Mouse (Mus musculus): Measurements from ENCODE around the gene Dapk3. TPM values are rescaled to one million over a fixed set of nuclear protein-coding genes. Genes with fewer than 3 reads are reported as not detected.
"Not testable (repeated sequence)": the region's sequence is repeated elsewhere in the genome, so short reads cannot be mapped to it uniquely, and the experiment has no call there.

The Dapk3 gene
- polyA plus RNA-seq, 1 experiment from 2014 or later = 65.4 TPM

DNA sequence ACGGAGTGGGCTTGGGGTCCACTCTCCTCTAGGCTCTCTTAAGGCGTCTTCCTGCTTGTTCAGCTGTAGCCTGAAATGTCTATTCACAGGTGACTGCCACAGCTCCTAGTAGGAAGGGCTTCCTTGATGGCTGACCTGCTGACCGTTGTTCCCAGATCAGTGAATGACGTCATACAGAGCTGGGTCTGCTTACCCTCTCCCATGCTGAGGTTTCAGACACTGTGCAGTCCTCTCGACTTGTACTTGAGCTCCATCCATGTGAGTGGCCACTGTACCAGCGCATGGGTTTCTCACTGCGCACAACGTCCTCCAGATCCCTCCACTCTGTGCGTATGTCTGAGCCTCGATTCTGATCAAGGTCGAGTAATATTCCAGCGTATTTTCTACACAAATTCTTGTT lies 30.2 kb upstream of the Dapk3 start:
- Histone ChIP-seq H3K4me1 (peaks cover 7% of the 10 kb centered on the region; the same call in 1 of the 2 replicates), H3K9me3 (no peaks in the 10 kb centered on the region), H3K4me3 (replicated peaks) (no peak overlapping the region), H3K9ac (no peak overlapping the region), H3K27me3 (replicated peaks) (no peaks in the 10 kb centered on the region), H3K36me3 (peaks cover 81% of the 10 kb centered on the region), H3K4me2 (no peak overlapping the region), H3K27ac (peak overlapping the region; percentile 59)
- ATAC-seq (ENCODE audit: insufficient read depth, low FRiP score, low read depth) = no peak
- WGBS = 69% methylated on average over 12 of the region's 12 CpGs

DNA sequence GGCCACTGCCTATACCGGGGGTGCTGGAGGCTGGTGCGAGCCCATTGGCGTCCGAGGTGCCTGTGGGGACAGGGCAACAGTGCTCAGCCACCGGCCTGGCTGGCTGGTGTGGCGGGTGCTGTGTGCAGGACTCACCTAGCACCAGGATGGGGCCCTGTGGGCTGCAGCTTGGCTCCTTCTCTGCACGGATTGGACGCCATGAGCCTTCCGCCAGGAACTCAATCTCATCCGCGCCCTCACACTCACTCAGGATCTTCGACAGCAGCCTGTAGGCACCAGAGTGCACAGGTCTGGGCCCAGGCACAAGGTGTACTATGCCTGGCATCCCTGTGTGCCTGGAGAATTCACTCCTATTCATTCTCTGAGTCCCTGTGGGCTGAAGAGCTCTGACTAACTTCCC lies 28.5 kb upstream of the Dapk3 start:
- Histone ChIP-seq H3K4me1 (peaks cover 7% of the 10 kb centered on the region; the same call in 1 of the 2 replicates), H3K9ac (no peak overlapping the region), H3K27ac (peak overlapping the region; percentile 63; the same call in 1 of the 2 replicates), H3K9me3 (no peaks in the 10 kb centered on the region), H3K36me3 (peaks cover 72% of the 10 kb centered on the region), H3K27me3 (replicated peaks) (no peaks in the 10 kb centered on the region), H3K4me3 (replicated peaks) (no peak overlapping the region), H3K4me2 (no peak overlapping the region)
- 89% methylated on average over 12 of the region's 12 CpGs for WGBS
- no peak for ATAC-seq (ENCODE audit: insufficient read depth, low FRiP score, low read depth)

DNA sequence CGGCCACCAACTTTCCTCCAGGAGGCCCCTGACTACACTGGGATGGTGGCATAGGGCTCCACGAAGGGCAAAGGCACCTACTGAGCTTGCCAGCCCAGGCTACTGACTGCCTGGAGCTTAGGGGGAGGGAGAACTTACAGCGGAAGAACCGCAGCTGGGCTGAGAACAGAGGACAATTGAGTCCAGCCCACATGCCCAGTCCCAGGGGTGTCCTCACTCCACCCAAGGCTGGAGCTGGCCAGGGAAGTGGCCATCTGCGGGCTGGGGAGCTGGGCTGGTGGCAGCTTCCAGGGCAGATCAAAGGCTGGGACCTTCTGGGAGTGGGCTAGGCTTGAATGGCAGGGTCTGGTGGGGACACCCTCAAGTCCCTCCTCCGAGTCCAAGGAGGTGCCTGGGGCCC lies 28.1 kb upstream of the Dapk3 start:
- H3K9ac ChIP-seq = no peak overlapping the region
- H3K27me3 ChIP-seq (replicated peaks) = no peaks in the 10 kb centered on the region
- peak overlapping the region; percentile 63 for H3K27ac ChIP-seq
- H3K9me3 ChIP-seq = no peaks in the 10 kb centered on the region
- H3K36me3 ChIP-seq = peaks cover 68% of the 10 kb centered on the region
- ATAC-seq (ENCODE audit: insufficient read depth, low FRiP score, low read depth) = no peak
- H3K4me3 ChIP-seq (replicated peaks) = no peak overlapping the region
- 78% methylated on average over 6 of the region's 6 CpGs for WGBS
- H3K4me2 ChIP-seq = no peak overlapping the region
- peaks cover 7% of the 10 kb centered on the region; the same call in 1 of the 2 replicates for H3K4me1 ChIP-seq

DNA sequence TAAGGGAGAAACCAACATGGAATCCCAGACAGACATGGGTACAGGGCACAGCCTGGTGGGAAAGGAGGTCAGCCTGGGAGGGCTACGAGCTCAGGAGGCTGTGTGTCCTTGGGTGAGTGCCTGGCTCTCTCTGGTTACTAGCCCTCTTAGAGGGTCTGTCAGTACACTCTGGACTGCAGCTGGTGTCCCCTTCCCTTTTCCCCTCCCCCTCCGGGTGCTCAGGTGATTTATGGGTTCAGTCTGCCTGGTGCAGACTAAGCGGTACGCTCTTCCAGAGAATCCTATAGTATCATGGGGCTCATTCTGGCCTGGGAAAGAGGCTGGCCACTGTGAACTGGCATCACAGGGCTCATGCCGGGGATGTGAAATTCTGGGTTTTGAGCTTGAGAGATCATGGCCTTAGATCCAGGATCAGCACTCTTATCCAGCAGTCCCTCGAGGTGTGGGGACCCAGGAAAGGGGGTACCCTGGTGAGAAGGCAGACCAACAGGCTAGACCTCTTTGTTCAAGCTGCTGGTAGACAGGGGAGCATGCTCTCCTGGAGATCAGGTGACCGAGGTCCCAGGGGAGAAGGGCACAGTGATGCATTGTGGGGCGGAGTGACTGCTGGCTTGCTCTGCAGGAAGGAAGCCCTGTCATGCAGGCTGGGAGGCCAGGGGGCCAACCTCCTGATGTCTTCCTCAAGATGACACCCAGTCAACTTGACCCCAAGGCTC lies 21.0 kb upstream of the Dapk3 start:
- H3K4me3 ChIP-seq (replicated peaks) = no peak overlapping the region
- peaks cover 28% of the 10 kb centered on the region for H3K36me3 ChIP-seq
- H3K4me2 ChIP-seq = no peak overlapping the region
- no peaks in the 10 kb centered on the region for H3K27me3 ChIP-seq (replicated peaks)
- 62% methylated on average over 8 of the region's 8 CpGs for WGBS
- peaks cover 16% of the 10 kb centered on the region; the same call in 1 of the 2 replicates for H3K4me1 ChIP-seq
- no peak for ATAC-seq (ENCODE audit: insufficient read depth, low FRiP score, low read depth)
- no peak overlapping the region for H3K27ac ChIP-seq
- H3K9ac ChIP-seq = no peak overlapping the region
- H3K9me3 ChIP-seq = no peaks in the 10 kb centered on the region

DNA sequence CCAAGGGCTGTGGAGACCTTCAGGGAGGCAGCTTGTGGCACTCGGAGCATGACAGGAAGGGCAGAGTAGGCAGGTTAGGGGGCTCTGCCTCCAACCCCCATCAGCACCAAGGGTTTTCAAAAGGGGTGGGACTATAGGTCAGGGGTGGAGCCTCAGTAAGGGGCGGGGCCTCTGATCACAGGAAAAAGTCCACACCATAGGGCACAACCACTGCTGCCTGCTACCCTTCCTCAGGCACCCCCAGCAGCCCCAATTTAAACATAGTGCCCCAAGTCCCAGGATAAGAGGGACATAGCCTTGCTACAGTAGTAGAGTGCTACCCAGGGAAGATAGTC lies 20.5 kb upstream of the Dapk3 start:
- no peaks in the 10 kb centered on the region for H3K27me3 ChIP-seq (replicated peaks)
- H3K27ac ChIP-seq = no peak overlapping the region
- no peak overlapping the region for H3K4me3 ChIP-seq (replicated peaks)
- H3K9ac ChIP-seq = no peak overlapping the region
- H3K4me2 ChIP-seq = no peak overlapping the region
- 66% methylated on average over 2 of the region's 2 CpGs for WGBS
- peaks cover 18% of the 10 kb centered on the region; the same call in 1 of the 2 replicates for H3K4me1 ChIP-seq
- H3K9me3 ChIP-seq = no peaks in the 10 kb centered on the region
- no peak for ATAC-seq (ENCODE audit: insufficient read depth, low FRiP score, low read depth)
- H3K36me3 ChIP-seq = peaks cover 23% of the 10 kb centered on the region

DNA sequence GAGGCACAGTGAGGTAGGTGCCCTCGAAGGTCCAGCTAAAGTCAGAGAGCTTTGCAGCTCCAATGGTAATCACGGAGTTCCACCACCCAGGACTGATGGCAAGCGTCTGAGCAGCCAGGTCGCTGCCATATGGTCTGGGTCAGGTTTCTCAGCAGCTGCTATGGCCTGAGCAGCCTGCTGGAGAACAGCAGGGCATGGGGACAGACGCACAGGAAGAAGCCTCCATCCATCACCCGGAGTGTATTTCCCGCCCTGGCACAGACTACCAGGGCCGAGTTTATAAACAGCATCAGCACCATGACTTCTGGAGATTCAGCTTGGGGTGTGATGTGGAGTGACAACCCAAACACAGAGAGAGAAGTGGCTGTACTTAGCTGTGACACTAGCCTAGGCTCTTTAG lies 17.7 kb upstream of the Dapk3 start:
- no peak overlapping the region for H3K4me2 ChIP-seq
- H3K27ac ChIP-seq = no peak overlapping the region
- H3K36me3 ChIP-seq = peaks cover 10% of the 10 kb centered on the region
- H3K4me1 ChIP-seq = peaks cover 22% of the 10 kb centered on the region; the same call in 1 of the 2 replicates
- no peaks in the 10 kb centered on the region for H3K9me3 ChIP-seq
- ATAC-seq (ENCODE audit: insufficient read depth, low FRiP score, low read depth) = no peak
- no peak overlapping the region for H3K9ac ChIP-seq
- H3K27me3 ChIP-seq (replicated peaks) = no peaks in the 10 kb centered on the region
- no peak overlapping the region for H3K4me3 ChIP-seq (replicated peaks)
- WGBS = 66% methylated on average over 8 of the region's 8 CpGs

DNA sequence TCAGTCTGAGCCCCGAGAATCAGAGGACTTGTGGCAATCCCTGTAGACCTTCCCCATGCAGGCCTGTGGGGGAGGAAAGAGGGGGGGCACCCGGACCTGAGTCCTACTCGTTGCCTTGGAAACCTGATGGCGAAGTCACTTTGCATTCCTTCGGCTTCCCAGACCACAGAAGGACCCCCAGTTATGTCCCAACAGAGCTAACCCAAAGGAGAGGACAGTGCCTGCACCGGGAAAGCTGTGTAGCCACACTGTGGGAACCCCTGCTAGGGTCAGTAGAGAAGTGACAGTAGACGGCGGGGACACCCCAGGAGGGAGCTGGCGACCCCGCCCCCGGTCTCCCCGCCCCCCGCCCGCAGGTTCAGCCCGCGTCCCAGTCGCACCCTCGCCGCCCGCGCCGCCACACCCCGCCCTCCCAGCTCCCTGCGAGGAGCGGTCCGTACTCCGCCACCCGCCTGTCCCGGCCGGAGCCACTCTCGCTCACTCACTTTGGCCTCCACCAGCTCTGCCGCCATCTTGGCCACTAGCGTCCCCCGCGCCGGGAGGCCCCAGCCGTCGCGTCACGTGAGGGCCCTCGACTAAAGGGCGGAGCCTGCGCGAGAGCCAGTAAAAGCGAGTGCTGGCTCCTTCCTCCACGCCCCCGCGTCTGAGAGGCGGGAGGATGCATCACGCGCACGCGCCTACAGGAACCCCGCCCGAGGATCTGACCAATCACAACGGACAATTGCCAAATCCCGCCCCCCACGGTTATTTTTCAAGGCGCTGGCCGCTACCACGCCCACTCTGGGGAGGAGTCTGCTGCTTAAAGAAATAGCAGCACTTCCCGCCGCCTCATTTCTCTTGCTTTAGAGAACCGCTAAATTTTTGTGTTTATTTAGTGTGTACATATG lies 15.4 kb upstream of the Dapk3 start, which contains the start of gene Pias4:
Pias4 (minus strand) TSS at position 724 of the 887 bp plus-strand sequence.
- Histone ChIP-seq H3K9ac (peak within 1 kb of the TSS; percentile 86), H3K36me3 (peaks cover 10% of the 10 kb centered on the region), H3K4me2 (peak within 1 kb of the TSS; percentile 93), H3K4me3 (replicated peaks) (peak within 1 kb of the TSS; percentile 93), H3K9me3 (no peaks in the 10 kb centered on the region), H3K27ac (peak within 1 kb of the TSS; percentile 83), H3K4me1 (peaks cover 14% of the 10 kb centered on the region; the same call in 1 of the 2 replicates), H3K27me3 (replicated peaks) (no peaks in the 10 kb centered on the region)
- WGBS = under 1% methylated on average over 60 of the region's 64 CpGs
- peak; percentile 88 for ATAC-seq (ENCODE audit: insufficient read depth, low FRiP score, low read depth)

DNA sequence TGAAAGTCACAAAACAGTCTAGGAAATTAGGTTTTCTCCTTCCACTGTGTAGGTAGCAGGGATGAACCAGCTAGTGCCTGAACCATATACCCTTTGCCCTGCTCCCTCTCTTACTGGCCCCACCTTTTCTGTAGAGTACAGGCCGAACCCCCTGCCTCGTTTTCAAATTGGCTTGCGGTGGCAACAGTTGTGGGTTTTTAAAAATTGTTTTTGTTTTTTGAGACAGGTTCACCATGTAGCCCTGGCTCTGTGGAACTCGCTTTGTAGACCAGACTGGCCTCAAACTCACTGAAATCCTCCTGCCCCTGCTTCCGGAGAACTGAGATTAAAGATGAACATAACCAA lies 14.7 kb upstream of the Dapk3 start:
- no peaks in the 10 kb centered on the region for H3K27me3 ChIP-seq (replicated peaks)
- H3K9me3 ChIP-seq = no peaks in the 10 kb centered on the region
- peak overlapping the region; percentile 91 for H3K4me2 ChIP-seq
- peak; percentile 34 for ATAC-seq (ENCODE audit: insufficient read depth, low FRiP score, low read depth)
- H3K9ac ChIP-seq = no peak overlapping the region
- H3K36me3 ChIP-seq = peaks cover 10% of the 10 kb centered on the region; the same call in 1 of the 2 replicates
- peak overlapping the region; percentile 93 for H3K4me3 ChIP-seq (replicated peaks)
- H3K4me1 ChIP-seq = peaks cover 16% of the 10 kb centered on the region; the same call in 1 of the 2 replicates
- 4% methylated on average over 5 of the region's 5 CpGs for WGBS
- H3K27ac ChIP-seq = peak overlapping the region; percentile 83

DNA sequence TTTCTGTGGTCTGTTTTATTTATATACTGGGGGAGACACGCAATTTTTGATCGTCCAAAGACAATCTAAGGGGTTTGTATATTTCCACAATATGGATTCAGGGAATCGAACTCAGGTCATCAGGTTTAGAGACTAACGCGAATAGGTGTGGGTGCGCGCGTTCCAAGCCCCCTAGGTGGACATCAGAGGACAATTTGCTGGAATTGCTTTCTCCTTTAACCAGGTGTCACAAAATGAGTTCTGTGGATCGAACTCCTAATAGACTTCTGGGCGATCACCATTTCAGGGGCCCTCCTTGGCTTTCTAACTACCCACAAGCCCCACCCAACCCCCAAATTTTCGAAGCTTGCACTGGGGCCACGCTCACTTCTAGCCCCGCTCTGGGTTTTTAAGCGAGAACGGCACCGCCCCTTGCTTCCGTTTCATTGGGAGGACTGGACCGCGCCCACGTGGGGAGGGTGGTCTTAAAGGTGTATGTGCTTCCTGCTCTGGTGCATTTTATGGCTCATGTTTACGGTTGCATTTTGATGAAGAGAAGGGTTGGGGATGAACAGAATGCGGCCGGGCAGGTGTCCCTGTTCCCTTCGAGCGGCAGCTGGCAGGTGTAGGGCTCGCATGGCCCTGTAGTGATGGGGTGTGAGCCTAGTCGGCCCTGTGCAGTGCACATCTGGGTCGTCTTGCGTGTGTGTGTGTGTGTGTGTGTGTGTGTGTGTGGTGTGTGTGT lies 14.1 kb upstream of the Dapk3 start:
- ATAC-seq (ENCODE audit: insufficient read depth, low FRiP score, low read depth) = peak; percentile 56; the same call in 1 of the 2 replicates
- H3K4me1 ChIP-seq = peaks cover 21% of the 10 kb centered on the region; the same call in 1 of the 2 replicates
- H3K27ac ChIP-seq = peak overlapping the region; percentile 83
- H3K36me3 ChIP-seq = peaks cover 6% of the 10 kb centered on the region; the same call in 1 of the 2 replicates
- peak overlapping the region; percentile 93 for H3K4me3 ChIP-seq (replicated peaks)
- H3K9me3 ChIP-seq = no peaks in the 10 kb centered on the region
- H3K27me3 ChIP-seq (replicated peaks) = no peaks in the 10 kb centered on the region
- H3K4me2 ChIP-seq = peak overlapping the region; percentile 91
- H3K9ac ChIP-seq = peak overlapping the region; percentile 37; the same call in 1 of the 2 replicates
- 2% methylated on average over 29 of the region's 29 CpGs for WGBS

DNA sequence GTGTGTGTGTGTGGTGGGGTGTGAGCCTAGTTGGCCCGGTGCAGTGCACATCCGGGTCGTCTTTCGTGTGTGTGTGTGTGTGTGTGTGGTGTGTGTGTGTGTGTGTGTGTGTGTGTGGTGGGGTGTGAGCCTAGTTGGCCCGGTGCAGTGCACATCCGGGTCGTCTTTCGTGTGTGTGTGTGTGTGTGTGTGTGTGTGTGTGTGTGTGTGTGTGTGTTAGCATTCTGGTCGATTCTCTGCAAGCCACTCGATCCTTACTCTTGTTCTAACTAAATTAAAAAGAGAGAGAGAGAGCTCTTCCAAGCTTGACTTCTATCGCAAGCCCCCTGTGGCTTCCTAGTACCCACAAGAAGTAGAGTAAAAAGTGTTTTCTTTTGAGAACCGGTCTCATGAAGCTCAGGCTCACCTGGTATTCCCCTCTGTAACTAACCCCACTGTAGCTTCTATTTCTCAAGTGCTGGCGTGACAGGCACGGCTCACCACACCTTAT lies 13.3 kb upstream of the Dapk3 start:
- H3K9ac ChIP-seq; H3K36me3 ChIP-seq; H3K27me3 ChIP-seq (replicated peaks); ATAC-seq (ENCODE audit: insufficient read depth, low FRiP score, low read depth); H3K9me3 ChIP-seq; H3K4me3 ChIP-seq (replicated peaks): not testable (repeated sequence)
- H3K4me2 ChIP-seq = peak overlapping the region; percentile 29
- peaks cover 28% of the 10 kb centered on the region for H3K4me1 ChIP-seq
- peak overlapping the region; percentile 76 for H3K27ac ChIP-seq
- WGBS = 25% methylated on average over 10 of the region's 14 CpGs

DNA sequence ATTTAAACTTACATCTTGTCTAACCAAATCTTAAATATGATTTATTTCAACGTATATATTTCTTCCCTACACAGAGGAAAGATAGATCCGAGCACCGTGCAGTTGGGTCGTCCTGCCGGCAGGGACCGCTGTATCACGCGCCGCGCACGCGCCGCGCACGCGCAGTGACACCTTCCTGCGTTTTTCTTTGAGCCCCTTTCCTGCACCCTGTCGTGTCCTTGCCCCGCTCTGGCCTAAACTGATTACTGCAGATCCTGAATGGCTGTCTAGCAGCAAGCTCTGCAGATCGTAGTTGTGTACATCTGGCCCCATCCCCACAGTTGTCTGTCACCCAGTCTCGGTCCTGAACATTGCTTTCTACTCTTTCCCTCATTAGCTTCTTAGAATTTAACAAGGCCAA lies 9.7 kb upstream of the Dapk3 start:
- Histone ChIP-seq H3K27me3 (replicated peaks) (no peaks in the 10 kb centered on the region), H3K9ac (no peak overlapping the region)
- WGBS = 4% methylated on average over 21 of the region's 21 CpGs

More for the DNA sequence above, 9.7 kb upstream of the Dapk3 start:
- peaks cover 7% of the 10 kb centered on the region for H3K36me3 ChIP-seq
- H3K4me1 ChIP-seq = peaks cover 37% of the 10 kb centered on the region
- peak; percentile 25; the same call in 1 of the 2 replicates for ATAC-seq (ENCODE audit: insufficient read depth, low FRiP score, low read depth)
- H3K4me2 ChIP-seq = peak overlapping the region; percentile 38
- no peaks in the 10 kb centered on the region for H3K9me3 ChIP-seq
- peak overlapping the region; percentile 87 for H3K27ac ChIP-seq
- H3K4me3 ChIP-seq (replicated peaks) = peak overlapping the region; percentile 4; the same call in 1 of the 2 replicates

All from stomach, embryonic 15.5 days (tissue).